ENCODE assay signal across 9 mouse cellular contexts in the genomic region with DNA sequence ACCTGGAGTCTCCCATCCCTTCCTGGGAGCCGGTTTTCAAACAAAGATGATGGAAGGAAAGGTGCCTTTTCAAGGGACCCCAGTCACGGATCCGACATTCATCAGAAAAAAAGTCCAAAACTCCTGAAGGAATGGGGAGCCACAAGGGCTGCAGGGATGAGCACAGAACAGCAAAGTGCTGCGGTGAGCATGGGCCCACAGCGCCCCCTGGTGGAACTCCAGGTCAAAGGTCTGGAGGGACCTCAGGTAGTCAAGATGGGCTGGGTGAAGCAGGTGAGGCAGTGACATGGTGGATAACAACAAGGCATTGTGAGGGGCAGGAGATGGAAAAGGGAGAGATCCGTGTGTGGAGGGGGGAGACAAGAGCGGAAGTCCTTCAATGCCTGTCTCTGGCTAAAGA. TPM values are rescaled to one million over a fixed set of nuclear protein-coding genes. Genes with fewer than 3 reads are reported as not detected.
DNase-seq lines count a peak whose midpoint lies in the region; ATAC-seq and TF ChIP-seq lines count a peak whose summit lies in the region.
"Had no signal": no experiment of that assay in that cellular context is flagged by ENCODE, and none has a peak within 500 bp of the region (broad histone marks: within the 10 kb centered on the region; RNA-seq: fewer than 3 reads in every experiment).

No protein-coding gene starts in this region.

- H3K4me3 ChIP-seq in heart, embryonic 12.5 days = no peak overlapping the region
- H3K4me3 ChIP-seq in cerebellum, adult 2 months (replicated peaks; ENCODE audit: insufficient read depth, low read depth, low read length) = no peak overlapping the region
- no peak overlapping the region for H3K4me3 ChIP-seq in intestine, embryonic 14.5 days (ENCODE audit: low read depth, low read length)
- H3K4me3 ChIP-seq in limb, embryonic 10.5 days = no peak overlapping the region
- no peak overlapping the region for H3K4me3 ChIP-seq in midbrain, postnatal 0 days (ENCODE audit: low read depth, low read length)
- H3K4me3 ChIP-seq: liver, embryonic 15.5 days had no signal

- no peaks in the 10 kb centered on the region for H3K4me1 ChIP-seq in heart, embryonic 12.5 days (replicated peaks)
- H3K4me1 ChIP-seq in cerebellum, adult 2 months (ENCODE audit: control insufficient read depth, insufficient read depth, low read length) = peaks cover 7% of the 10 kb centered on the region
- H3K4me1 ChIP-seq in intestine, embryonic 14.5 days (replicated peaks; ENCODE audit: control insufficient read depth, insufficient read depth, low read length) = no peaks in the 10 kb centered on the region
- H3K4me1 ChIP-seq in limb, embryonic 10.5 days = peaks cover 15% of the 10 kb centered on the region
- H3K4me1 ChIP-seq in midbrain, postnatal 0 days (ENCODE audit: insufficient read depth, low read length) = no peaks in the 10 kb centered on the region

- H3K27me3 ChIP-seq in heart, embryonic 12.5 days (replicated peaks) = 0 out of 2 replicates have a peak, but pooled peaks cover 16% of the 10 kb centered on the region
- H3K27me3 ChIP-seq in cerebellum, adult 2 months (ENCODE audit: control insufficient read depth, insufficient read depth, low read length) = no peaks in the 10 kb centered on the region
- no peaks in the 10 kb centered on the region for H3K27me3 ChIP-seq in intestine, embryonic 14.5 days (replicated peaks; ENCODE audit: control insufficient read depth, insufficient read depth, low read length)
- peaks cover 10% of the 10 kb centered on the region; the same call in 1 of the 2 replicates for H3K27me3 ChIP-seq in limb, embryonic 10.5 days (ENCODE audit: low read depth, poor library complexity, severe bottlenecking)
- no peaks in the 10 kb centered on the region for H3K27me3 ChIP-seq in midbrain, postnatal 0 days (ENCODE audit: insufficient read depth, low read length)

- H3K9me3 ChIP-seq in heart, embryonic 12.5 days (replicated peaks) = no peaks in the 10 kb centered on the region
- H3K9me3 ChIP-seq in intestine, embryonic 14.5 days (ENCODE audit: control insufficient read depth, low read length) = no peaks in the 10 kb centered on the region
- H3K9me3 ChIP-seq in limb, embryonic 10.5 days (replicated peaks) = no peaks in the 10 kb centered on the region
- no peaks in the 10 kb centered on the region for H3K9me3 ChIP-seq in midbrain, postnatal 0 days (ENCODE audit: low read length)
- H3K9me3 ChIP-seq: liver, embryonic 15.5 days had no signal

- no peak for ATAC-seq in heart, embryonic 12.5 days (ENCODE audit: insufficient number of reproducible peaks, low FRiP score)
- peak; percentile 41; the same call in 1 of the 2 replicates for ATAC-seq in intestine, embryonic 14.5 days (replicated peaks; ENCODE audit: low FRiP score, low TSS enrichment, low read depth)
- no peak; the same call in 1 of the 2 replicates for ATAC-seq in midbrain, postnatal 0 days (ENCODE audit: low FRiP score)

- TF ChIP-seq POLR2A in cerebellum, adult 2 months (IDR thresholded peaks at IDR 0.05; ENCODE audit: borderline replicate concordance, insufficient read depth, low read length) = no peak

- peak; percentile 73 to 89 for DNase-seq in heart, adult 18-20 months
- DNase-seq in cerebellum, adult 2 months = peak; percentile 72 to 86
- DNase-seq in forelimb bud, embryonic 11.5 days (ENCODE audit: low read depth, low spot score) = peak; percentile 64
- peak; percentile 93 for DNase-seq in intestine, embryonic 14.5 days (ENCODE audit: low spot score)
- DNase-seq in limb, embryonic 10.5 days (ENCODE audit: low spot score) = peak; percentile 91
- DNase-seq in midbrain, postnatal 0 days (ENCODE audit: low spot score) = peak; percentile 83
- DNase-seq in spleen, postnatal 4 days (ENCODE audit: low spot score in 2 of 2) = peak; percentile 72 to 94

- 2% methylated on average over 7 of the region's 7 CpGs for WGBS in heart, embryonic 12.5 days
- WGBS in cerebellum, adult 2 months = 14% methylated on average over 7 of the region's 7 CpGs
- whole genome bisulfite sequencing in intestine, embryonic 14.5 days = 7% methylated on average over 7 of the region's 7 CpGs
- WGBS in limb, embryonic 10.5 days = 9% methylated on average over 7 of the region's 7 CpGs
- WGBS in midbrain, postnatal 0 days = 6% methylated on average over 7 of the region's 7 CpGs

- TF ChIP-seq CTCF in cerebellum, adult 2 months (IDR thresholded peaks at IDR 0.05; ENCODE audit: borderline replicate concordance, insufficient read depth, low read depth, low read length) = peak; percentile 96
- TF ChIP-seq CTCF in midbrain, postnatal 0 days (IDR thresholded peaks at IDR 0.05) = peak; percentile 100

- no peak overlapping the region for H3K4me2 ChIP-seq in heart, embryonic 12.5 days
- H3K4me2 ChIP-seq in intestine, embryonic 14.5 days (ENCODE audit: low read length) = no peak overlapping the region
- H3K4me2 ChIP-seq in midbrain, postnatal 0 days (ENCODE audit: low read depth, low read length, poor library complexity, severe bottlenecking) = no peak overlapping the region
- H3K4me2 ChIP-seq: liver, embryonic 15.5 days had no signal

- H3K9ac ChIP-seq in heart, embryonic 12.5 days = no peak overlapping the region
- H3K9ac ChIP-seq in intestine, embryonic 14.5 days (ENCODE audit: low read length) = no peak overlapping the region
- no peak overlapping the region for H3K9ac ChIP-seq in midbrain, postnatal 0 days (replicated peaks; ENCODE audit: low read length, poor library complexity, severe bottlenecking)
- H3K9ac ChIP-seq: liver, embryonic 15.5 days had no signal

- no peaks in the 10 kb centered on the region for H3K36me3 ChIP-seq in heart, embryonic 12.5 days
- no peaks in the 10 kb centered on the region for H3K36me3 ChIP-seq in intestine, embryonic 14.5 days (ENCODE audit: control insufficient read depth, insufficient read depth, low read length)
- H3K36me3 ChIP-seq in limb, embryonic 10.5 days = no peaks in the 10 kb centered on the region
- 0 out of 2 replicates have a peak, but pooled peaks cover 3% of the 10 kb centered on the region for H3K36me3 ChIP-seq in midbrain, postnatal 0 days (ENCODE audit: insufficient read depth, low read length)
- H3K36me3 ChIP-seq: liver, embryonic 15.5 days had no signal

- H3K27ac ChIP-seq in heart, embryonic 12.5 days (ENCODE audit: poor library complexity, severe bottlenecking) = no peak overlapping the region
- H3K27ac ChIP-seq in cerebellum, adult 2 months (ENCODE audit: insufficient read depth, low read length) = no peak overlapping the region
- no peak overlapping the region for H3K27ac ChIP-seq in intestine, embryonic 14.5 days (ENCODE audit: low read depth)
- H3K27ac ChIP-seq in limb, embryonic 10.5 days = no peak overlapping the region
- H3K27ac ChIP-seq in midbrain, postnatal 0 days (ENCODE audit: low read depth, low read length) = no peak overlapping the region
- H3K27ac ChIP-seq: liver, embryonic 15.5 days had no signal

RNA-seq across cellular contexts. Expression of a gene that starts 24.9 kb away (rescaled TPM):
- 1 to 10 TPM; 5.1 to 5.4 TPM for total RNA-seq in heart, adult 18-20 months (2021)
- polyA plus RNA-seq in heart, embryonic 12.5 days (2016; fragmentation: Nextera tagmentation; extraction: Ambion mirVana) = 1.1 and 1.5 TPM in 2 replicates
- 2.3 and 2.4 TPM in 2 replicates for polyA plus RNA-seq in cerebellum, adult 2 months (2012; rRNA removed)
- 1.5 and 1.8 TPM in 2 replicates for polyA plus RNA-seq in intestine, embryonic 14.5 days (2014; fragmentation: Nextera tagmentation; extraction: Ambion mirVana)
- polyA plus RNA-seq in limb, embryonic 10.5 days (2016; fragmentation: Nextera tagmentation; extraction: Ambion mirVana) = 1.2 and 3.3 TPM in 2 replicates
- total RNA-seq in midbrain, postnatal 0 days (2014; rRNA removed) = 4.6 and 5.5 TPM in 2 replicates
- polyA plus RNA-seq in midbrain, postnatal 0 days (2015; fragmentation: Nextera tagmentation; extraction: Ambion mirVana) = 1.1 and 1.5 TPM in 2 replicates

RNA-seq across cellular contexts. Expression of a gene that starts 53.8 kb away (rescaled TPM):
- not detected for total RNA-seq in heart, adult 18-20 months (2021)
- not detected in 2 replicates for polyA plus RNA-seq in heart, embryonic 12.5 days (2016; fragmentation: Nextera tagmentation; extraction: Ambion mirVana)
- not detected in 2 replicates for polyA plus RNA-seq in cerebellum, adult 2 months (2012; rRNA removed)
- not detected in 2 replicates for polyA plus RNA-seq in intestine, embryonic 14.5 days (2014; fragmentation: Nextera tagmentation; extraction: Ambion mirVana)
- polyA plus RNA-seq in limb, embryonic 10.5 days (2016; fragmentation: Nextera tagmentation; extraction: Ambion mirVana) = not detected in 2 replicates
- total RNA-seq in midbrain, postnatal 0 days (2014; rRNA removed) = 0.22 TPM in 1 of 2 replicates, not detected in the other
- polyA plus RNA-seq in midbrain, postnatal 0 days (2015; fragmentation: Nextera tagmentation; extraction: Ambion mirVana) = not detected in 2 replicates
- polyA plus RNA-seq: liver, embryonic 15.5 days had no signal

RNA-seq across cellular contexts. Expression of a gene that starts 57.9 kb away (rescaled TPM):
- 100 to 1,000 TPM; 247 to 266 TPM for total RNA-seq in heart, adult 18-20 months (2021)
- 227 and 231 TPM in 2 replicates for polyA plus RNA-seq in heart, embryonic 12.5 days (2016; fragmentation: Nextera tagmentation; extraction: Ambion mirVana)
- polyA plus RNA-seq in cerebellum, adult 2 months (2012; rRNA removed) = 7.8 TPM in 2 replicates
- 54.4 and 59.7 TPM in 2 replicates for polyA plus RNA-seq in intestine, embryonic 14.5 days (2014; fragmentation: Nextera tagmentation; extraction: Ambion mirVana)
- polyA plus RNA-seq in limb, embryonic 10.5 days (2016; fragmentation: Nextera tagmentation; extraction: Ambion mirVana) = 3.7 and 5.5 TPM in 2 replicates
- total RNA-seq in midbrain, postnatal 0 days (2014; rRNA removed) = 13.3 and 16.0 TPM in 2 replicates
- polyA plus RNA-seq in midbrain, postnatal 0 days (2015; fragmentation: Nextera tagmentation; extraction: Ambion mirVana) = 6.8 and 8.6 TPM in 2 replicates
